Mouse (Mus musculus) hindbrain, postnatal 0 days (tissue): ENCODE measurements around the gene Serpinb9e. TPM values are rescaled to one million over a fixed set of nuclear protein-coding genes. Genes with fewer than 3 reads are reported as not detected.
A peak's percentile ranks its signal among the peaks of the same experiment; 100 is the strongest.
"Not testable (repeated sequence)": the region's sequence is repeated elsewhere in the genome, so short reads cannot be mapped to it uniquely, and the experiment has no call there.

Experiments used
- ATAC-seq: fragments of 200-750 bp; cut with Nextera tagmentation; 2 replicates; pipeline ENCODE4 v1.8.0; 2017; ENCODE audit warnings: mild to moderate bottlenecking, moderate TSS enrichment, moderate library complexity
- DNase-seq: peaks from one replicate; pipeline ENCODE4 v3.0.0-alpha.2; 2015; ENCODE audit warnings: low spot score
- H3K27ac ChIP-seq: fragments of 300-500 bp; sonication (generic); 2 replicates; pipeline ENCODE4 v1.5.1; 2014; ENCODE audit warnings: mild to moderate bottlenecking
- H3K27me3 ChIP-seq: fragments of 300-500 bp; sonication (generic); 2 replicates; pipeline ENCODE4 v1.6.1; 2014; ENCODE audit warnings: low read length, mixed read lengths; ENCODE audit not compliant: insufficient read depth
- H3K36me3 ChIP-seq: fragments of 300-500 bp; sonication (generic); 2 replicates; pipeline ENCODE4 v1.6.1; 2014; ENCODE audit warnings: low read length, mixed read lengths; ENCODE audit not compliant: insufficient read depth
- H3K4me1 ChIP-seq: fragments of 300-500 bp; sonication (generic); 2 replicates; pipeline ENCODE4 v1.6.1; 2014; ENCODE audit warnings: antibody characterized with exemption, low read length, mixed read lengths; ENCODE audit not compliant: insufficient read depth
- H3K4me2 ChIP-seq: fragments of 300-500 bp; sonication (generic); 2 replicates; pipeline ENCODE4 v1.6.1; 2014; ENCODE audit warnings: low read depth, mild to moderate bottlenecking, low read length, moderate library complexity, mixed read lengths
- H3K4me3 ChIP-seq: fragments of 300-500 bp; sonication (generic); 2 replicates; pipeline ENCODE4 v1.5.1; 2014; ENCODE audit warnings: low read length
- H3K9ac ChIP-seq: fragments of 300-500 bp; sonication (generic); replicated peaks from 2 replicates; pipeline ENCODE4 v1.6.1; 2014; ENCODE audit warnings: mild to moderate bottlenecking, low read length, moderate library complexity, mixed read lengths
- H3K9me3 ChIP-seq: fragments of 300-500 bp; sonication (generic); 2 replicates; pipeline ENCODE4 v1.6.1; 2016; ENCODE audit warnings: low read length, mixed read lengths
- CTCF ChIP-seq: IDR thresholded peaks from 2 replicates; pipeline ENCODE4 v1.5.1; 2016; ENCODE audit warnings: antibody characterized with exemption, control low read depth, low read depth
- WGBS: fragments of 180-500 bp; shearing (Covaris S2); extraction: QIAGEN DNeasy Blood & Tissue Kit; methylation state at CpG from one replicate; pipeline ENCODE4 v1.1.7; 2014; 5-methylcytosine and 5-hydroxymethylcytosine counted together
- polyA plus RNA-seq: library from polyadenylated mRNA; unstranded; fragments of >200 nt; fragmentation: Nextera tagmentation; extraction: Ambion mirVana; gene quantifications from 2 replicates; pipeline ENCODE4 v1.2.1, GENCODE M21; 2015
- total RNA-seq: library from RNA; depleted of rRNA; stranded (reverse); fragments of >200 nt; gene quantifications from 2 replicates; pipeline ENCODE4 v1.2.3, GENCODE M21; 2014; rRNA removed

Gene Serpinb9e
- total RNA-seq (not detected in 2 replicates), polyA plus RNA-seq (not detected in 2 replicates)

DNA sequence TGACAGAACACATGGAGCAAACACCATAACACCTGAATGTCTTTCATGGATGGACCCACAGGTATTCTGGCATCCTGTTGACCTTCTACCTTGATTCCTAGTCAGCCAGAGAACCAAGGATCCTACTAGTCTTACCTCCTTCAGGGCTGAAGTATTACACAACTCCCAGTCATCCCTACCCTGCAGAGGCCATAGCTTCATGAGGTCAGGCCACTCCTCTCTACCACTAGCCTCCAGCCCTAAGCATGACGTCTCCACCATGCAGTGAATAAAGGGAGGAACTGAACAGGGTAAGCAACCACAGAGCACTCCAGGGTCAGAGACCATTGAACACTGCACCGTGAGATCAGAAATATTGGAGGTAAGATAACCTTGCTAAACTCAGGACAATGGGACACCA, at the start of gene Serpinb9e:
Serpinb9e (plus strand) TSS at position 301 of the 400 bp plus-strand sequence.
- H3K9me3 ChIP-seq, H3K36me3 ChIP-seq, DNase-seq, H3K4me1 ChIP-seq, H3K27me3 ChIP-seq, H3K9ac ChIP-seq, H3K4me2 ChIP-seq, H3K4me3 ChIP-seq, H3K27ac ChIP-seq, ATAC-seq: not testable (repeated sequence)
- 93% methylated on average over 2 of the region's 2 CpGs for WGBS

DNA sequence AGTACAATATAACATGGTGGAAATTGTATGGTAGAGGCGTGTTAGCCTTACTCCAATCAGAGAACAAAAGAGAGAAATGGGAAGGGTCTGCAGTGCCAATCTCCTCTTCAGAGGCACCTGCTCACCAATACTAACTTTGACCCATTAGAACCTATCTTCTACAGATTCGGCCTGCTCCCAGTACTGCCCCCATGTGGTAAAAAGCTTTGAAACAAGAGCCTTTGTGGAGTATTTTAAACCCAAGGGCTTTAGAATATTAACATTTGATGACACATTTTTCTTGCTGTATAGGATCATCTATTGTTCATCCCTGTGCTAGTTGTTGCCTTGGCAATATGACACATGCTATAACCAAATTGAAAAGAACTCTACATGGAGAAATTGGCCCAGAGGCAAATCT, 49.7 kb upstream of the Serpinb9e start:
- 52% methylated on average over 2 of the region's 2 CpGs for WGBS
- Histone ChIP-seq H3K27me3 (no peaks in the 10 kb centered on the region), H3K4me3 (no peak overlapping the region), H3K9ac (no peak overlapping the region), H3K9me3 (no peaks in the 10 kb centered on the region), H3K4me1 (no peaks in the 10 kb centered on the region), H3K36me3 (no peaks in the 10 kb centered on the region), H3K4me2 (no peak overlapping the region), H3K27ac (no peak overlapping the region)
- DNase-seq, result peak; percentile 2
- ATAC-seq, result no peak
- 0 out of 2 replicates have a peak, but pooled peaks have one; percentile 9 for TF ChIP-seq CTCF

DNA sequence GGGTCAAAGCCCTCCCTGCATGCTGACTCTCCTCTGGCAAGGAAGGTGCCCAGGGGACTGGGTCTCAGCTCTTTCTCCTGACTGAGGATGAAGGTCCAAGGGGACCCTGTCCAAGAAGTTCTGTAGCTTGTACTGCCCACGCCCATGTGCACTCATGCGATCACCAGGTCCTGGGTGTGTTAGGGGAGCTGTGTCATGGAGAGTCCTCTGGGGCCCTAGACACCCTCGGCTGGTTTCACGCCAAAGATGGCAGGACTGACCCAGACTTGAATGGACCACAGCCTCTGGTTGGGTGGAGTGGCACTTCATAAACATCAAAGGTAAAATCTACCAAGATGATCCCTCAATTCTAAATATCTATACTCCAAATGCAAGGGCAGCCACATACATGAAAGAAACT, 59.2 kb downstream of the Serpinb9e start:
- H3K27me3 ChIP-seq, H3K36me3 ChIP-seq, H3K9me3 ChIP-seq, DNase-seq, H3K4me3 ChIP-seq, H3K27ac ChIP-seq, H3K9ac ChIP-seq, ATAC-seq, H3K4me2 ChIP-seq, H3K4me1 ChIP-seq: not testable (repeated sequence)
- 81% methylated on average over 4 of the region's 4 CpGs for WGBS

Other genes starting within 250 kb of the Serpinb9e start
- gene Serpinb9, start 246.4 kb upstream of the Serpinb9e start, total RNA-seq, result 3.8 and 4.4 TPM in 2 replicates
- 3.4 and 3.8 TPM in 2 replicates for gene Serpinb9, start 246.4 kb upstream of the Serpinb9e start, polyA plus RNA-seq
- not detected in 2 replicates for gene Serpinb9b, start 222.2 kb upstream of the Serpinb9e start, total RNA-seq
- gene Serpinb9b, start 222.2 kb upstream of the Serpinb9e start, polyA plus RNA-seq, result 0.13 and 0.25 TPM in 2 replicates
- gene Serpinb1b, start 171.0 kb upstream of the Serpinb9e start, total RNA-seq, result 11.2 and 14.2 TPM in 2 replicates
- gene Serpinb1b, start 171.0 kb upstream of the Serpinb9e start, polyA plus RNA-seq, result 30.6 and 37.9 TPM in 2 replicates
- gene Serpinb9c, start 89.9 kb upstream of the Serpinb9e start, total RNA-seq, result not detected in 2 replicates
- gene Serpinb9c, start 89.9 kb upstream of the Serpinb9e start, polyA plus RNA-seq, result not detected in 2 replicates
- not detected in 2 replicates for gene Serpinb9d, start 56.7 kb upstream of the Serpinb9e start, total RNA-seq
- gene Serpinb9d, start 56.7 kb upstream of the Serpinb9e start, polyA plus RNA-seq, result not detected in 2 replicates
- not detected in 2 replicates for gene Serpinb9f, start 74.5 kb downstream of the Serpinb9e start, total RNA-seq
- not detected in 2 replicates for gene Serpinb9f, start 74.5 kb downstream of the Serpinb9e start, polyA plus RNA-seq
- not detected in 2 replicates for gene Gm11397, start 146.1 kb downstream of the Serpinb9e start, total RNA-seq
- gene Gm11397, start 146.1 kb downstream of the Serpinb9e start, polyA plus RNA-seq, result not detected in 2 replicates
- not detected in 2 replicates for gene Serpinb9g, start 235.2 kb downstream of the Serpinb9e start, total RNA-seq
- not detected in 2 replicates for gene Serpinb9g, start 235.2 kb downstream of the Serpinb9e start, polyA plus RNA-seq